Mouse (Mus musculus): ENCODE results near the gene Trpm5.

GRCm38 (mm10) chr7:143036787-143037186 lies 57.7 kb downstream of the Trpm5 start:
- TF ChIP-seq CTCF (IDR thresholded peaks at IDR 0.05; ENCODE audit: extremely low read depth, insufficient read length, insufficient replicate concordance, low read depth, low read length) (no peak), POLR2A (IDR thresholded peaks at IDR 0.05; ENCODE audit: low read depth, low read length) (no peak)

All from small intestine, adult 2 months (tissue).